Mouse (Mus musculus) stomach, embryonic 15.5 days (tissue): Measurements from ENCODE around the gene Gm3752. TPM values are rescaled to one million over a fixed set of nuclear protein-coding genes. Genes with fewer than 3 reads are reported as not detected.
A peak's percentile ranks its signal among the peaks of the same experiment; 100 is the strongest.
"Not testable (repeated sequence)": the region's sequence is repeated elsewhere in the genome, so short reads cannot be mapped to it uniquely, and the experiment has no call there.

Experiments
- ATAC-seq: fragments of 200-750 bp; cut with Nextera tagmentation; 2 replicates; pipeline ENCODE4 v1.8.0; 2017; ENCODE audit warnings: low read depth, moderate number of reproducible peaks, moderate TSS enrichment; ENCODE audit not compliant: insufficient read depth, low FRiP score
- H3K27ac ChIP-seq: fragments of 300-500 bp; sonication (generic); 2 replicates; pipeline ENCODE4 v1.5.1; 2015; ENCODE audit warnings: mild to moderate bottlenecking, inconsistent platforms
- H3K27me3 ChIP-seq: fragments of 300-500 bp; sonication (generic); replicated peaks from 2 replicates; pipeline ENCODE4 v1.6.1; 2015; ENCODE audit warnings: inconsistent platforms
- H3K36me3 ChIP-seq: fragments of 300-500 bp; sonication (generic); 2 replicates; pipeline ENCODE4 v1.6.1; 2015; ENCODE audit warnings: inconsistent platforms
- H3K4me1 ChIP-seq: fragments of 300-500 bp; sonication (generic); 2 replicates; pipeline ENCODE4 v1.6.1; 2015; ENCODE audit warnings: inconsistent platforms
- H3K4me2 ChIP-seq: fragments of 300-500 bp; sonication (generic); 2 replicates; pipeline ENCODE4 v1.6.1; 2015; ENCODE audit warnings: mild to moderate bottlenecking, inconsistent platforms
- H3K4me3 ChIP-seq: fragments of 300-500 bp; sonication (generic); replicated peaks from 2 replicates; pipeline ENCODE4 v1.5.1; 2015; ENCODE audit warnings: inconsistent platforms
- H3K9ac ChIP-seq: fragments of 300-500 bp; sonication (generic); 2 replicates; pipeline ENCODE4 v1.6.1; 2015; ENCODE audit warnings: inconsistent platforms
- H3K9me3 ChIP-seq: fragments of 300-500 bp; sonication (generic); 2 replicates; pipeline ENCODE4 v1.6.1; 2016; ENCODE audit warnings: inconsistent platforms
- WGBS: fragments of 180-500 bp; shearing (Covaris S2); methylation state at CpG from one replicate; pipeline ENCODE4 v1.1.7; 2015; 5-methylcytosine and 5-hydroxymethylcytosine counted together
- polyA plus RNA-seq: library from polyadenylated mRNA; unstranded; fragments of >200 nt; fragmentation: Nextera tagmentation; extraction: Ambion mirVana; gene quantifications from 2 replicates; pipeline ENCODE4 v1.2.1, GENCODE M21; 2015

Gene Gm3752
- polyA plus RNA-seq, result 0.53 and 0.58 TPM in 2 replicates

- not testable (repeated sequence) for H3K9ac ChIP-seq, H3K27ac ChIP-seq, ATAC-seq, H3K36me3 ChIP-seq, H3K4me1 ChIP-seq, H3K27me3 ChIP-seq, H3K9me3 ChIP-seq, H3K4me3 ChIP-seq, H3K4me2 ChIP-seq
- 67% methylated on average over 1 of the region's 3 CpGs for WGBS
Measured at GRCm38 (mm10) chr14:7483662-7484061, at the start of gene Gm3752. TSS of gene Gm3752 (minus strand) at chr14:7483762.

- not testable (repeated sequence) for H3K27ac ChIP-seq
Measured at GRCm38 (mm10) chr14:7488731-7489130, 5.2 kb upstream of the Gm3752 start.

GRCm38 (mm10) chr14:7450817-7451216 lies 32.7 kb downstream of the Gm3752 start, which contains the start of gene Gm3755:
TSS of gene Gm3755 (minus strand) at chr14:7450917.
- H3K27ac ChIP-seq, H3K4me2 ChIP-seq, H3K4me1 ChIP-seq, H3K27me3 ChIP-seq, ATAC-seq, H3K4me3 ChIP-seq, H3K9me3 ChIP-seq, H3K36me3 ChIP-seq, H3K9ac ChIP-seq: not testable (repeated sequence)
- no CpG with 5 or more reads among the region's 2 CpGs for WGBS

More at GRCm38 (mm10) chr14:7488731-7489130, 5.2 kb upstream of the Gm3752 start:
- WGBS, result 0% methylated on average over 13 of the region's 18 CpGs
- Histone ChIP-seq H3K4me3 (peak overlapping the region; percentile 34), H3K4me2 (peak overlapping the region; percentile 52)
- not testable (repeated sequence) for H3K36me3 ChIP-seq, H3K4me1 ChIP-seq, H3K9ac ChIP-seq, ATAC-seq, H3K9me3 ChIP-seq, H3K27me3 ChIP-seq

- WGBS, result 71% methylated on average over 2 of the region's 2 CpGs
- H3K9me3 ChIP-seq, H3K36me3 ChIP-seq, H3K9ac ChIP-seq, H3K27me3 ChIP-seq, H3K4me2 ChIP-seq, H3K4me1 ChIP-seq, H3K27ac ChIP-seq, ATAC-seq, H3K4me3 ChIP-seq: not testable (repeated sequence)
Measured at GRCm38 (mm10) chr14:7422496-7422895, 61.1 kb downstream of the Gm3752 start.

Other genes starting within 250 kb of the Gm3752 start
- gene Gm3727, start 219.0 kb downstream of the Gm3752 start, polyA plus RNA-seq, result not detected in 2 replicates
- 0.58 and 0.70 TPM in 2 replicates for gene Gm3739, start 168.7 kb downstream of the Gm3752 start, polyA plus RNA-seq
- gene Gm5797, start 151.4 kb downstream of the Gm3752 start, polyA plus RNA-seq, result not detected in 2 replicates
- gene Gm8374, start 118.6 kb downstream of the Gm3752 start, polyA plus RNA-seq, result not detected in 2 replicates
- gene Gm3755, start 32.8 kb downstream of the Gm3752 start, polyA plus RNA-seq, result not detected in 2 replicates
- 0.17 and 0.48 TPM in 2 replicates for gene Gm3558, start 84.8 kb upstream of the Gm3752 start, polyA plus RNA-seq
- not detected in 2 replicates for gene Gm10338, start 111.8 kb upstream of the Gm3752 start, polyA plus RNA-seq
- not detected in 2 replicates for gene Gm10128, start 160.2 kb upstream of the Gm3752 start, polyA plus RNA-seq